Mouse (Mus musculus) cortical plate, adult 2 months (tissue): Measurements from ENCODE around the gene Noct.

Experiments used
- CTCF ChIP-seq: fragments of 200-500 bp; IDR thresholded peaks from 2 replicates; pipeline ENCODE4 v1.5.1; 2011; ENCODE audit warnings: mild to moderate bottlenecking, control low read depth, low read length; ENCODE audit not compliant: insufficient read depth; ENCODE audit errors: extremely low read depth
- POLR2A ChIP-seq: fragments of 200-500 bp; IDR thresholded peaks from 2 replicates; pipeline ENCODE4 v1.6.1; 2011; ENCODE audit warnings: mild to moderate bottlenecking, low read length, control low read depth; ENCODE audit not compliant: insufficient read depth; ENCODE audit errors: extremely low read depth

GRCm38 (mm10) chr3:51284375-51284774 is 60.1 kb downstream of the Noct start:
- TF ChIP-seq CTCF (no peak), POLR2A (no peak)
